Mouse (Mus musculus) adipocyte (in vitro differentiated cells): ENCODE data around the gene Cd3e.
"Not testable (repeated sequence)": the region's sequence is repeated elsewhere in the genome, so short reads cannot be mapped to it uniquely, and the experiment has no call there.

Experiments
- DNase-seq: peaks from one replicate; pipeline ENCODE4 v3.0.0-alpha.2; 2016; ENCODE audit warnings: low spot score

Cd3e gene

GRCm38 (mm10) chr9:44979806-44980205, 29.6 kb downstream of the Cd3e start:
- DNase-seq, result no peak

DNA sequence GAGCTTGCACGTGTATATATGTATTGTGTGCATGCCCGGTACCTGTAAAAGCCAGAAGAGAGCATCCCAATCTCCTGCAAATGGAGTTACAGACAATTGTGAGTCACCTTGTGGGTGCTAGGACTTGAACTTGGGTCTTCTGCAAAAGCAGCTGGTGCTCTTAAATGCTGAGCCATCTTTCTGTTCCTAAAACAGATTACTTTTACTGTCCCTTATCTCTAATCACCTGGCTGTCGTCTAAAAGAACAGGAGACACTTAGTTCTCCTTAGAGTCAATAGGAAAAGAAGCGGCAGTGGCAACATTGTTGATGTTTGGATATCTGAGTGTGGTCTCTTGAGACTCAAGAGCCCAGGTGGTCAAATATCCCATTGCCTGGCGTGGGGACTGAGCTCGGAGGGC, 31.6 kb downstream of the Cd3e start:
- DNase-seq, result no peak

- DNase-seq, result no peak
These were observed 40.0 kb downstream of the Cd3e start for GRCm38 (mm10) chr9:44969450-44969849.

DNA sequence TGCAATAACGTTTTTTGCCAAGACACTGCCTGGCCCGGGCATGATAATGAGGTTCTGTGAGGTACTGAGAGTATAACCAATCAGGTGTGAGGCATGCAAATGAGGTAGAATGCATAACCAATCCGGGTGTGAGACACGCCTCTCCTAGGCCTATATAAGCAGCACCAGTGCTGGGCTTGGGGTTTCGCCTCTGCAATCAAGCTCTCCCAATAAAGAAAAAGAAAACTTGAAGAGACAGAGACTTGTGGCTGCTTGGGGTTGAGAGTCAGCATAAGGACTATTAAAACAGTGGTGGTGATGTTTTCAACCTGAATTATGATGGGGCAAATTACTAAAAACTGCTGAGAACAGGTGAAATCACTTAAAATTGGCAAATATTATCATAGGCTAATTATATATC, 41.7 kb downstream of the Cd3e start:
- not testable (repeated sequence) for DNase-seq

DNA sequence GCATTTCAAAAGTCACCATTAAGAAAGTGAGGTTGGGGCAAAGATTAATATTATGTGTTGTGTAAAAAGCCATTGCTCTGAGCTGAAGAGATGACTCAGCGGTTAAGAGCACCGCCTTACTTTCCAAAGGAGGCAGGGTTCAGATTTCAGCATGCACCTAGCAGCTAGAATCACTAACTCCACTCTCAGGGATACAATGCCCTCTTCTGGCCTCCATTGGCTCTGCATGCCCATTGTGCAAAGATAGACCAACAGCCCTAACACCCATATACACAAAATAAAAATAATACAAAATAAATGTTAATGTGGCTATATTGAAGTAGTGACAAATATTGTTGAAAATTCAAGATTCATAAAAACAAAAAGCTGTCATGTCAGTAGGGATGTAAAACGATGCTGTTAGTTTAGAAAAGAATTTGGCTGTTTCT, 42.6 kb downstream of the Cd3e start:
- peak; percentile 91 for DNase-seq

DNA sequence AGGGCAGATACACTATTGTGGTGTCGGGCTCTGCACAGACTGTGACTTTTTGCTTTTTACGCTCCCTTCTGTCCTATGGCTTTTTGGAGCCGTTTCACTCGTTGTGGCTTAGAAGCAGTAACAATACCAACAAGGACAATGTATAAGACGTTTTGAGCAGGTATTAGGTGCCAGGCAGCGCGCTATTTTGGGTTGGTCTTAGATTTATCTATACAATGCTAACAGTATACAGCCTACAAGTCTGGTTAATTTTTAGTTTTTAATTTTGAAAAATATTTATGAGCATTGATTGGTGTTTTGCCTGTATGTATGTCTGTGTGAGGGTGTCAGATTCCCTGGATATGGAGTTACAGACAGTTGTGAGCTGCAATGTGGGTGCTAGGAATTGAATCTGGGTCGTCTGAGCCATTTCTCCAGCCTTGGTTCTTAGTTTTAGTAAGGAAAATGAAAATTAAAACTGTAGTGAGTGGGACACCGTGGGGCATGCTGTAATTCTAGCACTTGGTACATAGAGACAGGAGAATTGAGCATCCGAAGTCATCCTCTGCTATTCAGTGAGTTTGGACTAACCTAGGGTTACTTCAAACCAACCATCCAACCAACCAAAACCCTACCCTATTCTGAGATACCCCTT, 43.5 kb downstream of the Cd3e start:
- DNase-seq, result no peak

DNA sequence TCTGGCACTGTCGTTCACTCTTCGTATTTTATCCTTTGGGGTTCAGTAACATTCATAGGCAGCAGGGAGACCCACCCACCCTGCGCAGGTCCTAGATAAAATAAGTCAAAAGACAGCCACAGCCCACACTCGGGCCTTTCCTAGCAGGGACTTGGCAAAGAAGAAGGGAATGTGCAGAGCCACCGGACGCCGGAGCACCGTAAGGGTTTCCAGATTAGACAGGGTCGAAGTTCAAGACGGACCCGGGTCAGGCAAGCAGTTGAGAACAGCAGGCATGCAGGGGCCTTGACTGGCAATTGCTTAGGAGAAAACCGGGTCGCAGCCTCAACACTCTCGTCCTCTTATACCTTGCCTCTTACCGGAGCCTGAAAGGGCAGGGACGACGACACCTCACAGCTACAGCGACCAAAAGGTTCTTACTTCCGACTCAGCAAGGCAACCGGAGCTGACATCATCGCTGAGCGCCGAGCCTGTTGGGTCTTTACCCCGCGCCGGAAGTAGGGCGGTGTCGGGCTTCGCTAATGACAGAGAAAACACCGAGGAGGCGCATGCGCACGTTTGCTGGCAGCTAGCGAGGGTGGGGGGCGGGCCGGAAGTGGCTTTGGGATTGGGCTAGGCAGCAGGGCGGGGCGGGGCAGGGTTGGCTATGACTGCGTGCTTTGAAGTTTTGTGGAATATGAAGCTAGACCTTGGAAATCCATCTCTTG, 44.1 kb downstream of the Cd3e start, which contains the start of gene Ube4a:
Gene Ube4a, minus strand, starts transcription at position 475 of the 707 bp plus-strand sequence.
- peak; percentile 98 for DNase-seq

DNA sequence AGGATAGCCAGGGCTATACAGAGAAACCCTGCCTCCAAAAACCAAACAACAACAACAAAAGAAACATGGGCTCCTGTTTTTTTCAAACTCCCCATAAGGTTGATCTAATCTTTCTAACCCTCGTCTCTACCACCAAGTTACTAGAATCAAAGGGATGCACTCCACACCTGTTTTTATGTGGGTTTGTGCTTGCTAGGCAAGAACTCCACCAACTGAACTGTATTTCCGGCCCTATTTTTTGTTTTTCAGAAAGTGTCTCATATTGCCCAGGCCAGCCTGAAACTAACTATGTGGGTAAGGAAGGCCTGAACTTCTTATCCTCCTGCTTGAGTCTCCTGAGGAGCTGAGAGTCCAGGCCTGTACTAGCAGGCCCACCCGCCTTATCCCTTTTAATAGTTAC, 55.0 kb downstream of the Cd3e start:
- DNase-seq, result no peak
